Mouse (Mus musculus) neural tube, embryonic 11.5 days (tissue): ENCODE results near the gene Bcl2a1d. TPM values are rescaled to one million over a fixed set of nuclear protein-coding genes. Genes with fewer than 3 reads are reported as not detected.
A peak's percentile ranks its signal among the peaks of the same experiment; 100 is the strongest.
"Not testable (repeated sequence)": the region's sequence is repeated elsewhere in the genome, so short reads cannot be mapped to it uniquely, and the experiment has no call there.

Experiments
- ATAC-seq: fragments of 200-750 bp; cut with Nextera tagmentation; 2 replicates; pipeline ENCODE4 v1.8.0; 2017; ENCODE audit warnings: moderate number of reproducible peaks, mild to moderate bottlenecking, moderate TSS enrichment, moderate library complexity; ENCODE audit not compliant: insufficient read depth, low FRiP score, low TSS enrichment
- DNase-seq: peaks from one replicate; pipeline ENCODE4 v3.0.0-alpha.2; 2015; ENCODE audit warnings: low spot score
- H3K27ac ChIP-seq: fragments of 300-500 bp; sonication (generic); 2 replicates; pipeline ENCODE4 v1.5.1; 2014; ENCODE audit warnings: low read depth, mild to moderate bottlenecking, low read length
- H3K27me3 ChIP-seq: fragments of 300-500 bp; sonication (generic); 2 replicates; pipeline ENCODE4 v1.6.1; 2014; ENCODE audit warnings: mild to moderate bottlenecking, low read length, mixed read lengths; ENCODE audit not compliant: control insufficient read depth, insufficient read depth
- H3K36me3 ChIP-seq: fragments of 300-500 bp; sonication (generic); 2 replicates; pipeline ENCODE4 v1.6.1; 2014; ENCODE audit warnings: mild to moderate bottlenecking, low read length, moderate library complexity, mixed read lengths; ENCODE audit not compliant: control insufficient read depth, insufficient read depth
- H3K4me1 ChIP-seq: fragments of 300-500 bp; sonication (generic); 2 replicates; pipeline ENCODE4 v1.6.1; 2014; ENCODE audit warnings: low read length, mixed read lengths; ENCODE audit not compliant: control insufficient read depth, insufficient read depth
- H3K4me2 ChIP-seq: fragments of 300-500 bp; sonication (generic); 2 replicates; pipeline ENCODE4 v1.6.1; 2014; ENCODE audit warnings: low read depth, mild to moderate bottlenecking, moderate library complexity
- H3K4me3 ChIP-seq: fragments of 300-500 bp; sonication (generic); 2 replicates; pipeline ENCODE4 v1.5.1; 2014; ENCODE audit warnings: low read depth, low read length
- H3K9ac ChIP-seq: fragments of 300-500 bp; sonication (generic); 2 replicates; pipeline ENCODE4 v1.6.1; 2014; ENCODE audit warnings: mild to moderate bottlenecking, low read length
- H3K9me3 ChIP-seq: fragments of 300-500 bp; sonication (generic); 2 replicates; pipeline ENCODE4 v1.6.1; 2016; ENCODE audit warnings: low read length; ENCODE audit not compliant: control insufficient read depth
- WGBS: fragments of 180-500 bp; shearing (Covaris S2); extraction: QIAGEN DNeasy Blood & Tissue Kit; methylation state at CpG from one replicate; pipeline ENCODE4 v1.1.7; 2014; 5-methylcytosine and 5-hydroxymethylcytosine counted together
- polyA plus RNA-seq: library from polyadenylated mRNA; unstranded; fragments of >200 nt; fragmentation: Nextera tagmentation; extraction: Ambion mirVana; gene quantifications from 2 replicates; pipeline ENCODE4 v1.2.1, GENCODE M21; 2014

Bcl2a1d gene
- polyA plus RNA-seq, 1 experiment from 2014 or later = not detected

- not testable (repeated sequence) for H3K27me3 ChIP-seq, H3K4me1 ChIP-seq, H3K9me3 ChIP-seq, H3K4me3 ChIP-seq, H3K36me3 ChIP-seq, H3K27ac ChIP-seq, ATAC-seq, H3K4me2 ChIP-seq, H3K9ac ChIP-seq, DNase-seq
Measured at GRCm38 (mm10) chr9:88721628-88722027, 10.1 kb downstream of the Bcl2a1d start.

- not testable (repeated sequence) for H3K36me3 ChIP-seq, H3K9me3 ChIP-seq, H3K27me3 ChIP-seq, H3K4me1 ChIP-seq, H3K9ac ChIP-seq
- peak; percentile 51 for ATAC-seq
- Histone ChIP-seq H3K27ac (peak within 1 kb of the TSS; percentile 62; the same call in 1 of the 2 replicates), H3K4me3 (0 out of 2 replicates have a peak within 1 kb of the TSS, but pooled peaks have one; percentile 13), H3K4me2 (peak within 1 kb of the TSS; percentile 31; the same call in 1 of the 2 replicates)
- WGBS = 39% methylated on average over 10 of the region's 12 CpGs
- DNase-seq = peak; percentile 11
Measured at GRCm38 (mm10) chr9:88719989-88720537, 11.7 kb downstream of the Bcl2a1d start, which contains the start of gene Mthfsl. Gene Mthfsl (minus strand): TSS chr9:88720296.

- Histone ChIP-seq H3K4me3 (0 out of 2 replicates have a peak overlapping the region, but pooled peaks have one; percentile 13), H3K4me2 (peak overlapping the region; percentile 28; the same call in 1 of the 2 replicates)
- H3K27me3 ChIP-seq, H3K27ac ChIP-seq, H3K9me3 ChIP-seq, H3K36me3 ChIP-seq, H3K4me1 ChIP-seq, H3K9ac ChIP-seq: not testable (repeated sequence)
- peak; percentile 94 for ATAC-seq
- DNase-seq = peak; percentile 12
- 12% methylated on average over 15 of the region's 46 CpGs for WGBS
Measured at GRCm38 (mm10) chr9:88719073-88719921, 12.4 kb downstream of the Bcl2a1d start.

GRCm38 (mm10) chr9:88718593-88718992 is 13.1 kb downstream of the Bcl2a1d start:
- not testable (repeated sequence) for H3K4me2 ChIP-seq, H3K36me3 ChIP-seq, H3K9me3 ChIP-seq, ATAC-seq, H3K4me3 ChIP-seq, DNase-seq, H3K27me3 ChIP-seq, H3K9ac ChIP-seq, H3K4me1 ChIP-seq, H3K27ac ChIP-seq
- WGBS = 74% methylated on average over 5 of the region's 5 CpGs

- H3K36me3 ChIP-seq, H3K4me3 ChIP-seq, H3K9ac ChIP-seq, H3K27ac ChIP-seq, H3K9me3 ChIP-seq, H3K4me1 ChIP-seq, H3K4me2 ChIP-seq, H3K27me3 ChIP-seq: not testable (repeated sequence)
- 0 out of 2 replicates have a peak, but pooled peaks have one; percentile 13 for ATAC-seq
- peak; percentile 16 for DNase-seq
- WGBS = 50% methylated on average over 2 of the region's 2 CpGs
Measured at GRCm38 (mm10) chr9:88718140-88718539, 13.6 kb downstream of the Bcl2a1d start.

- H3K4me1 ChIP-seq, ATAC-seq, H3K9ac ChIP-seq, DNase-seq, H3K36me3 ChIP-seq, H3K27me3 ChIP-seq, H3K4me2 ChIP-seq, H3K9me3 ChIP-seq, H3K27ac ChIP-seq, H3K4me3 ChIP-seq: not testable (repeated sequence)
- 91% methylated on average over 5 of the region's 5 CpGs for WGBS
Measured at GRCm38 (mm10) chr9:88714515-88714914, 17.2 kb downstream of the Bcl2a1d start.

DNA sequence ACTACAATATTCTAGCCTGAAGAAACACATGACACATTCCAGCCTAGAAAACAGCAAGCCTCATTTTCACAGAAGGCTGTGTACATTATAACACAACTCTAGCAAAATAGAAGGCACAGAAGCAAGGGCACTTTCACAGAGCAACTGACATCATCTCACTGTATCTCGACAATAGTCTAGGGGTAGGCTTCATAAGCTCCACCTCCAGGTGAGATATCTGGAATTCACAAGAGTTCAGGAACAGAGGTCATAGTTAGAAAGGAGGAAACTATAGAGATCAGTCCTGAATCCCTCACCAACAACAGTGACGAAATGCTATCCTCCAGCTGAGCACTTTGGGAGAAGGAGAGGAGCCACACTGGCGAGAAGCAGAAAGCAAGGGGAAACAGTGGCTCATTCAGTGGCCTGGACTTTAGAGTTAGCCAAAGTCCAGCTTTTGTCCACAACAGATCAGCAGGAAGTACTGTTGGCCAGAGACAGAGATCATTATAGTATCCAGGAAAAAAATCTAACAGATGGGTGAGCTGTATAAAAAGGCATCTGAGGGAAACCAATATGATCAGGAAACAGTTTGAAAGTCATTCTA is 19.5 kb downstream of the Bcl2a1d start:
- H3K27me3 ChIP-seq, DNase-seq, ATAC-seq, H3K4me3 ChIP-seq, H3K36me3 ChIP-seq, H3K4me1 ChIP-seq, H3K27ac ChIP-seq, H3K4me2 ChIP-seq, H3K9ac ChIP-seq, H3K9me3 ChIP-seq: not testable (repeated sequence)
- 86% methylated on average over 3 of the region's 3 CpGs for WGBS

- not testable (repeated sequence) for H3K36me3 ChIP-seq, H3K4me1 ChIP-seq, H3K4me3 ChIP-seq, DNase-seq, H3K4me2 ChIP-seq, H3K27me3 ChIP-seq, H3K9ac ChIP-seq, H3K9me3 ChIP-seq, ATAC-seq, H3K27ac ChIP-seq
- 93% methylated on average over 4 of the region's 5 CpGs for WGBS
Measured at GRCm38 (mm10) chr9:88710910-88711438, 20.7 kb downstream of the Bcl2a1d start.
